8 mouse cellular contexts compared by ENCODE assay signal in the genomic region with DNA sequence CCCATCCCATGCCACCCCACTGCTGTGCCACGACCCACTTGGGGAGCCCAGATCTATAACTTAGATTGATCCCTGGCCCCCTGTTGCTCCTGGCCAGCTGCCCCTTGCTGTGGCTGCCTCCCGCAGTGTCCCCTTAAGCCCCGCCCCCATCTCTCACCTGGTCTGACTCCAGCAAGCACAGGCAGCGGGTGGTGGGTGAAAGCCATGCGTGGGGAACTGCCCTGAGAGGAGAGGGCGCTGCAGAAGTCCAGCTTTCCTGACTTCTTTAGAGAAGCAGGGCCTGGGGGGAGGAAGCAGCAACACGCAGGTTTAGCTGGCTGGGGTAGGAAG. TPM values are rescaled to one million over a fixed set of nuclear protein-coding genes. Genes with fewer than 3 reads are reported as not detected.
DNase-seq lines count a peak whose midpoint lies in the region; ATAC-seq and TF ChIP-seq lines count a peak whose summit lies in the region.

No protein-coding gene starts in this region.

- H3K4me1 ChIP-seq in lung, embryonic 14.5 days (ENCODE audit: insufficient read depth): peaks cover 40% of the 10 kb centered on the region
- peaks cover 46% of the 10 kb centered on the region for H3K4me1 ChIP-seq in embryonic facial prominence, embryonic 14.5 days (ENCODE audit: control insufficient read depth, insufficient read depth, low read length)
- peaks cover 46% of the 10 kb centered on the region for H3K4me1 ChIP-seq in intestine, embryonic 16.5 days (ENCODE audit: control insufficient read depth, insufficient read depth, low read length)
- H3K4me1 ChIP-seq in megakaryocyte, embryonic 14.5 days: peaks cover 95% of the 10 kb centered on the region

- TF ChIP-seq CTCF in lung, embryonic 14.5 days (IDR thresholded peaks at IDR 0.05; ENCODE audit: low read depth): no peak

- no peaks in the 10 kb centered on the region for H3K27me3 ChIP-seq in lung, embryonic 14.5 days (ENCODE audit: insufficient read depth, low read length)
- H3K27me3 ChIP-seq in embryonic facial prominence, embryonic 14.5 days (replicated peaks; ENCODE audit: control insufficient read depth, insufficient read depth, low read length): no peaks in the 10 kb centered on the region
- H3K27me3 ChIP-seq in intestine, embryonic 16.5 days (replicated peaks; ENCODE audit: control insufficient read depth, insufficient read depth, low read length): peaks cover 4% of the 10 kb centered on the region; the same call in 1 of the 2 replicates
- H3K27me3 ChIP-seq in megakaryocyte, embryonic 14.5 days (replicated peaks): peaks cover 3% of the 10 kb centered on the region

- H3K36me3 ChIP-seq in lung, embryonic 14.5 days (ENCODE audit: insufficient read depth): peaks cover 84% of the 10 kb centered on the region
- H3K36me3 ChIP-seq in embryonic facial prominence, embryonic 14.5 days (ENCODE audit: control insufficient read depth, insufficient read depth, low read length): peaks cover 78% of the 10 kb centered on the region
- H3K36me3 ChIP-seq in intestine, embryonic 16.5 days (ENCODE audit: control insufficient read depth, insufficient read depth, low read length): no peaks in the 10 kb centered on the region
- peaks cover 66% of the 10 kb centered on the region for H3K36me3 ChIP-seq in megakaryocyte, embryonic 14.5 days (replicated peaks; ENCODE audit: low read length)

- DNase-seq in lung, embryonic 14.5 days: peak; percentile 49
- no peak for DNase-seq in lung, adult 18-20 months
- DNase-seq in embryonic facial prominence, embryonic 14.5 days (ENCODE audit: low spot score): no peak
- peak; percentile 54 for DNase-seq in yolk sac, embryonic 10.5 days (ENCODE audit: low spot score)
- DNase-seq in layer of hippocampus, adult 18-20 months (ENCODE audit: low spot score in 2 of 2): no peak
- DNase-seq in layer of hippocampus, adult 9-10 months (ENCODE audit: low spot score): no peak

- H3K9ac ChIP-seq in lung, embryonic 14.5 days: peak overlapping the region; percentile 49
- peak overlapping the region; percentile 14 for H3K9ac ChIP-seq in embryonic facial prominence, embryonic 14.5 days (ENCODE audit: low read depth, low read length)
- H3K9ac ChIP-seq in intestine, embryonic 16.5 days (ENCODE audit: low read depth, low read length): peak overlapping the region; percentile 40; the same call in 1 of the 2 replicates

- 16% methylated on average over 7 of the region's 7 CpGs for WGBS in lung, embryonic 14.5 days
- 10% methylated on average over 5 of the region's 7 CpGs for WGBS in embryonic facial prominence, embryonic 14.5 days
- WGBS in intestine, embryonic 16.5 days: 37% methylated on average over 6 of the region's 7 CpGs

- H3K27ac ChIP-seq in lung, embryonic 14.5 days (ENCODE audit: low read depth): peak overlapping the region; percentile 97
- peak overlapping the region; percentile 98 for H3K27ac ChIP-seq in embryonic facial prominence, embryonic 14.5 days (replicated peaks; ENCODE audit: low read depth, low read length)
- peak overlapping the region; percentile 92 for H3K27ac ChIP-seq in intestine, embryonic 16.5 days (ENCODE audit: low read length)

- peak overlapping the region; percentile 17; the same call in 1 of the 2 replicates for H3K4me3 ChIP-seq in lung, embryonic 14.5 days (ENCODE audit: low read depth, low read length)
- no peak overlapping the region; the same call in 1 of the 2 replicates for H3K4me3 ChIP-seq in embryonic facial prominence, embryonic 14.5 days (ENCODE audit: low read depth, low read length)
- H3K4me3 ChIP-seq in intestine, embryonic 16.5 days (ENCODE audit: low read length): peak overlapping the region; percentile 15; the same call in 1 of the 2 replicates
- peak overlapping the region; percentile 88 for H3K4me3 ChIP-seq in megakaryocyte, embryonic 14.5 days (replicated peaks)

- H3K4me2 ChIP-seq in lung, embryonic 14.5 days: peak overlapping the region; percentile 56
- H3K4me2 ChIP-seq in embryonic facial prominence, embryonic 14.5 days (ENCODE audit: low read depth, low read length): peak overlapping the region; percentile 45
- H3K4me2 ChIP-seq in intestine, embryonic 16.5 days (ENCODE audit: low read depth, low read length): peak overlapping the region; percentile 41; the same call in 1 of the 2 replicates

- H3K9me3 ChIP-seq in lung, embryonic 14.5 days (ENCODE audit: low read depth, low read length): no peaks in the 10 kb centered on the region
- no peaks in the 10 kb centered on the region for H3K9me3 ChIP-seq in embryonic facial prominence, embryonic 14.5 days (ENCODE audit: control insufficient read depth, low read length)
- no peaks in the 10 kb centered on the region for H3K9me3 ChIP-seq in intestine, embryonic 16.5 days (ENCODE audit: control insufficient read depth, low read length)
- no peaks in the 10 kb centered on the region for H3K9me3 ChIP-seq in megakaryocyte, embryonic 14.5 days

- ATAC-seq in lung, embryonic 14.5 days (ENCODE audit: insufficient read depth): no peak
- ATAC-seq in embryonic facial prominence, embryonic 14.5 days (ENCODE audit: low read depth): no peak
- ATAC-seq in intestine, embryonic 16.5 days: peak; percentile 26

RNA-seq across cellular contexts. Expression of a gene that starts 0.7 kb away (rescaled TPM):
- 2.7 and 2.8 TPM in 2 replicates for polyA plus RNA-seq in lung, embryonic 14.5 days (2014; fragmentation: Nextera tagmentation; extraction: Ambion mirVana)
- polyA plus RNA-seq in embryonic facial prominence, embryonic 14.5 days (2014; fragmentation: Nextera tagmentation; extraction: Ambion mirVana): 2.0 and 2.7 TPM in 2 replicates
- polyA plus RNA-seq in intestine, embryonic 16.5 days (2015; fragmentation: Nextera tagmentation; extraction: Ambion mirVana): 2.0 and 2.6 TPM in 2 replicates
- 2.7 and 19.7 TPM in 2 replicates for polyA plus RNA-seq in megakaryocyte, embryonic 14.5 days (2012; ENCODE audit: insufficient read depth, low replicate concordance)
- total RNA-seq in layer of hippocampus, adult 18-20 months (2021): not detected

RNA-seq across cellular contexts. Expression of a gene that starts 22.3 kb away (rescaled TPM):
- polyA plus RNA-seq in lung, embryonic 14.5 days (2014; fragmentation: Nextera tagmentation; extraction: Ambion mirVana): 12.0 and 12.5 TPM in 2 replicates
- 5.8 and 6.8 TPM in 2 replicates for polyA plus RNA-seq in embryonic facial prominence, embryonic 14.5 days (2014; fragmentation: Nextera tagmentation; extraction: Ambion mirVana)
- polyA plus RNA-seq in intestine, embryonic 16.5 days (2015; fragmentation: Nextera tagmentation; extraction: Ambion mirVana): 4.9 and 5.0 TPM in 2 replicates
- polyA plus RNA-seq in megakaryocyte, embryonic 14.5 days (2012; ENCODE audit: insufficient read depth, low replicate concordance): 347 and 510 TPM in 2 replicates
- total RNA-seq in layer of hippocampus, adult 18-20 months (2021): 1 to 10 TPM; 2.0 to 2.2 TPM

RNA-seq across cellular contexts. Expression of a gene that starts 35.9 kb away (rescaled TPM):
- 29.8 and 33.8 TPM in 2 replicates for polyA plus RNA-seq in lung, embryonic 14.5 days (2014; fragmentation: Nextera tagmentation; extraction: Ambion mirVana)
- 19.7 and 20.1 TPM in 2 replicates for polyA plus RNA-seq in embryonic facial prominence, embryonic 14.5 days (2014; fragmentation: Nextera tagmentation; extraction: Ambion mirVana)
- polyA plus RNA-seq in intestine, embryonic 16.5 days (2015; fragmentation: Nextera tagmentation; extraction: Ambion mirVana): 11.0 and 14.8 TPM in 2 replicates
- polyA plus RNA-seq in megakaryocyte, embryonic 14.5 days (2012; ENCODE audit: insufficient read depth, low replicate concordance): 144 and 266 TPM in 2 replicates
- 10 to 100 TPM; 94.8 to 95.5 TPM for total RNA-seq in layer of hippocampus, adult 18-20 months (2021)

RNA-seq across cellular contexts. Expression of a gene that starts 37.4 kb away (rescaled TPM):
- 66.1 and 68.6 TPM in 2 replicates for polyA plus RNA-seq in lung, embryonic 14.5 days (2014; fragmentation: Nextera tagmentation; extraction: Ambion mirVana)
- polyA plus RNA-seq in embryonic facial prominence, embryonic 14.5 days (2014; fragmentation: Nextera tagmentation; extraction: Ambion mirVana): 55.8 and 73.2 TPM in 2 replicates
- 60.0 and 67.1 TPM in 2 replicates for polyA plus RNA-seq in intestine, embryonic 16.5 days (2015; fragmentation: Nextera tagmentation; extraction: Ambion mirVana)
- 107 and 120 TPM in 2 replicates for polyA plus RNA-seq in megakaryocyte, embryonic 14.5 days (2012; ENCODE audit: insufficient read depth, low replicate concordance)
- 100 to 1,000 TPM in 1 of 2 experiments, 10 to 100 TPM in 1; 96.9 to 108 TPM for total RNA-seq in layer of hippocampus, adult 18-20 months (2021)

Comparison
In these comparisons a context has a peak if more than half of its experiments do, and no peak if none do; other contexts are left out.
1. DNase-seq: peak in lung, embryonic 14.5 days (single experiment) and yolk sac, embryonic 10.5 days (single experiment); none in lung, adult 18-20 months (0 of 2), embryonic facial prominence, embryonic 14.5 days (single experiment), layer of hippocampus, adult 18-20 months (0 of 2) and layer of hippocampus, adult 9-10 months (single experiment).
2. RNA of a gene that starts 22.3 kb away (polyA plus RNA-seq): 347 to 510 TPM in megakaryocyte, embryonic 14.5 days; 12.0 to 12.5 TPM in lung, embryonic 14.5 days, 5.8 to 6.8 TPM in embryonic facial prominence, embryonic 14.5 days and 4.9 to 5.0 TPM in intestine, embryonic 16.5 days; every median in the first group is over 10 times any median in the second.
3. Peak in every context shown above with its lines, with median percentiles within 50 percentile points of each other: H3K27ac ChIP-seq, H3K4me2 ChIP-seq and H3K9ac ChIP-seq.